Mouse (Mus musculus) gastrocnemius, postnatal 10 days (tissue): ENCODE measurements around the gene Bnip2. TPM values are rescaled to one million over a fixed set of nuclear protein-coding genes. Genes with fewer than 3 reads are reported as not detected.
"Not testable (repeated sequence)": the region's sequence is repeated elsewhere in the genome, so short reads cannot be mapped to it uniquely, and the experiment has no call there.

ENCODE experiments used
- DNase-seq: peaks from one replicate; pipeline ENCODE4 v3.0.0; 2021; ENCODE audit warnings: mixed read lengths
- total RNA-seq, 2 experiments: library from RNA; stranded (reverse); gene quantifications; 2 replicates each; pipeline ENCODE4 v1.2.3; 2021

Bnip2 gene
- total RNA-seq, 2 experiments from 2014 or later = 72.5 to 77.2 TPM

DNA sequence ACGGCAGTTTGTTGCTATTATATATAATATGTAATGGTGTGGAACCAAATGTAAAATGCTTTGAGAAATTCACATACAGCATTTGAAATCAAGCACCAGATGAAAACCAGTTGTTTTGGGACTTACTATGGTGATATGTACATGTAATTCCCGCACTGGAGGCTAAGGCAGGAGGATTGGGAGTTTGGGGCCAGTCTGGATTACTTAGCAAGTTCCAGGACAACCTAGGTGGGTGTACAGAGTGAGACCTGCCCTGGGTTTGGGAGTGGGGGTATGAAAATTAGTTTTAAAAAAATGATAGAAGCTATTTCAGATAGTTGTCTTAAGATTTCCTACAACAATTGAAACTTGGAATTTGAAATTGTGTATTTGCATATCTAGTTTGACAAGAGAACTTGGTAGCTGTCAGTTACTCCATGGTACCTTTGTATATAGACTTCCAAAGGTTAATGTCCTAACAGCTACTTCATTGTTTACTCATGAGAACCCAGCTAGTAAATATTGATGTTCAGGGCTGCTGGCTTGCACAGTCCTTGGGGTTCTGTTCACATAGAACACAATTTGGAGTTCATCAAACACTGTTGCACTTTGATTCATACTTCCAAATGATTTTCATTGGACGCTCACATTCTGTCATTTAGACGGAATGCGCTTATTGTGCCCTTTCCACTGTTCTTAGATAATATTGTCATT lies 21.7 kb downstream of the Bnip2 start:
- DNase-seq = no peak

DNA sequence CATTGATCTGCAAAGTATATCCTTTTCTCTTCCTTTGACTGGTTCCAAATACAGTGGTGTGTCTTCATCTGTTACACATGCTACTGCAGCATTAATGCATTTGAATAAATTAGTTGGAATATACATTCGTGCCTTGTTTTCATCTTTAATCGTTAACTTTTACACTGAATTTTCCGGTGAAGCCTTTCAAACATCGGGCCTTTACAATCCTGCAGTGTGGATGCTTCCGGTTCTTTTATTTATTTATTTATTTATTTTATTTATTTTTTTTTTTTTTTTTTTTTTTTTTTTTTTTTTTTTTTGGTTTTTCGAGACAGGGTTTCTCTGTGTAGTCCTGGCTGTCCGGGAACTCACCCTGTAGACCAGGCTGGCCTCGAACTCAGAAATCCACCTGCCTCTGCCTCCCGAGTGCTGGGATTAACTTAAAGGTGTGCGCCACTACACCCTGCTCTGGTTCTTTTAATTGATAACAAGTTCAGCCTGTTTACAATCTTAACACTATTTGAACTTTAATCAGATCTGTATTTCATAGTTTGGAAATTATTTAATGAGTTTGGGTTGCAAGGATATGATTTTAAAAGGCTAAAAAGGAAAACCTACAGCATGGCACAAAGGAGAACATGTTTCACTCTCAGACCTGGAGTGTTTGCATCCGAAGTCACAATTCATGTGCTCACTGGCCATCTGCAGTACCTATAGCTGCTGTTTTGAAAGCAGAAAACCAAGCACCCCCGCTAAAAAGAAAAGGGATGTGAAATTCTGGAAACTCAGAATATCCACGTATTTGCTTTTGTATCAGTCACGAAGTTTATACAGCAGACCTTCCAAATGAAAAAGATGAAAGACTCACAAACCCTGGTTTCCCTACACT lies 22.5 kb downstream of the Bnip2 start:
- DNase-seq = no peak

GRCm38 (mm10) chr9:70012408-70012901 lies 23.2 kb downstream of the Bnip2 start, which contains the start of gene Gtf2a2:
Gene Gtf2a2, plus strand, starts transcription at chr9:70012550.
- DNase-seq = peak; percentile 95

DNA sequence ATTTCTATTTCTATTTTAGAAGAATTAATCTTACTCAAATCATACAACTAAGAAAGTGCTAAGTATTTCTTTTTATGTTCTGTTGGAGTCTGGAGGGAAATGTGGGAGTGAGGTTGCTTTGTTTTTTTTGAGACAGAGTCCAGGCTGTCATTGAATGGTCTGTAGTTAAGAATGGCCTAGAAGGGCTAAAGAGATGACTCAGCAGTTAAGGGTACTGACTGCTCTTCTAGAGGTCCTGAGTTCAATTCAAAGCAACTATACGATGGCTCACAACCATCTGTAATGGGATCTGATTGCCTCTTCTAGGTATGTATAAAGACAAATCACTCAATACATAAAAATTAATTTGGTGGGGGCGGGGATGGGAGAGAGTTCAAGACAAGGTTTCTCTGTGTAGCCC lies 26.4 kb downstream of the Bnip2 start:
- no peak for DNase-seq

- no peak for DNase-seq
These were observed 29.6 kb downstream of the Bnip2 start for GRCm38 (mm10) chr9:70018879-70019278.

DNA sequence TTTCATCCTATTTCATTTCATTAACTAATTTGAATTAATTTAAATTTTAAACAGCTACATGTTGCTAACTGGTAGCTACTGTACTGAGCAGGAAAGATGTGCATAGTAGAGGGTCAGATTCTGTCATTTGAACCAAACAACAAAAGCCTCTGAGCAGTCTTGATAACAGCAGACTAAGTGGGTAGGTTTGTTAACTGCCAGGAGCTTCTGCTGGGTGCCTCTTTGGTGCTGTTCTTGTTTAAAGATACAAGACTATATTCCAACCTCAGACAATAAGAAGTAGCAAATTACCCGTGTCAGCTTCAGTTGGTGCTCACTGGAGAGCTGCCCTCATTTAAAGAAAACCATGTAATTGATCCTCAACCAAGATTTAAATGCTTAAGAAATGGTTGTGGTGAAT lies 32.3 kb downstream of the Bnip2 start:
- no peak for DNase-seq

DNA sequence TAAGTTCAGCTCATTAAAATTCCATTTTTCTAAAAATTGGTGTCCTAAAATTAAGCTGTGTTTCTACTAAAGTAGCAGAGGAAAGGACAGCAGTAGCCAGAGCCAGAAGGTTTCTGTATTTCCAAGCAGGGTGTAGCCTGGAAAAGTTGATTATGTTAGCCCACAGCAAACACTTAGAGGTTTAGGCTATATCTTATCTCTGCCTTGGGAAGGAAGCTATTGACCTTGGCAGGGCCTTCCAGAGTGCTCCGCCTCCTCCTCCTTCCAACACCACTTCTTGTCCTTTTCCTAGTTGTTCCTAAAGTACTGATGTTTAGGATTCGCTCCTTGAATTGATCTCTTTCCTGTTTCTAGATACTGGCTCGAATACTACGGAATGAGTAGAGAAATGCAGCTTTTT lies 32.8 kb downstream of the Bnip2 start:
- DNase-seq = no peak

DNA sequence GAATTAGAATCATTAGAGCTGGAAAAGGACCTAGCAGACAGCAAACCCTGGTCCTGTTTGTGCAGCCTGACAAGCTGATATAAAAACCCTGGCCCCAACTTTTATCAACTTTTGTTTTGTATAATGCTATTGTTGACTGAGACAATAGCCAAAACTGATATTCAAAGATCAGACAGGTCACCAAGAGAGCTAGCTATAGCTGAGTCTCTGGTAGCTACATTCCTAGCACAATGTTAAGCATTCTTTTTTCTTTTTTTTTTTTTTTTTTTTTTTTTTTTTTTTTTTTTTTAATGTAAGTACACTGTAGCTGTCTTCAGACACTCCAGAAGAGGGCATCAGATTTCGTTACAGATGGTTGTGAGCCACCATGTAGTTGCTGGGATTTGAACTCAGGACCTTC lies 34.3 kb downstream of the Bnip2 start:
- DNase-seq = not testable (repeated sequence)

DNA sequence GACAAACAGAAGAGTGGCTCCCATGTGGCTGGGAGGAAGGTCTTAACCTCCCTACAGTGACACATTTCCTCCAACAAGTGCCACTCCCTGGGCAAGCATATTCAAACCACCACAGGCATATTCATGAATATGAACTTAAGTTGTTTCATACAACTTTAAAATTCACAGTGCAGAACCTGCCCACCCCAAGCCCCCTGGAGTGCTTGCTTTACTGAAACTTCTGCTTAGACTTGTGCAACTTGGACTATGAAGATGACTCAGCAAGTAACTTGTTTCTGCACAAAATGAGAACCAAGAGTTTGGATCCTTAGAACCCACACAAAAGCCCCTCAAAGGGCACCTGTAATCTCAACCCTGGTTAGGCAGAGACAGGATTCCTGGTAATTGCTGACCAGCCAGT lies 35.4 kb downstream of the Bnip2 start:
- DNase-seq = no peak

DNA sequence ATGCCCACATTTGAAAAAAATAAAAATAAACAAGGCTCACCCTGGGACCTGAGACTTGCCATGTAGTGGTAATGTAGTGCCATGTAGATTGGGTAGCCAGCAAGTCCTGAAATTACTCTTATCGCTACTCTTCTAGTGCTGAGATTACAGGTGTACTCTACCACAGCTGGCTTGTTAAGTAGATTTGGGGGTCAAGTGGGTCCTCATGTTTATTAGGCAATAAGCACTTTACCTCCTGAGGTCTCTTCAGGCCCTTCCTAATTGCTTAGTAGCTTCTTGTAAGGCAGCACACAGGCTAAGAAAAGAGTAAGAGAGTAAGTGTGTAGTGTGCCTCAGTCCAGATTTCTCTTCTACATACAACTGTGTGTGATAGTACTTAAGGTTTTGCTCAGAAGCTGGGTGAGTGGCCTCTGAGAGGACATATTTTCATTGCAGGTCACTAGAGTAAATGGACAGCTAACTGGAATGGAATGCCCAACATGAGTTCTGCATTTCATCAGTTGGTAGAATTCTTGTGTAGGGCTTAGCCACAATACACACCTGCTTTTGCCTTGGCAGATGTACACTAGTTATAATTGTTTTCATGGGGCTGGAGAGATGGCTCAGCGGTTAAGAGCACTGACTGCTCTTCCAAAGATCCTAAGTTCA lies 36.2 kb downstream of the Bnip2 start:
- no peak for DNase-seq

GRCm38 (mm10) chr9:70032167-70032566 lies 42.9 kb downstream of the Bnip2 start:
- no peak for DNase-seq

DNA sequence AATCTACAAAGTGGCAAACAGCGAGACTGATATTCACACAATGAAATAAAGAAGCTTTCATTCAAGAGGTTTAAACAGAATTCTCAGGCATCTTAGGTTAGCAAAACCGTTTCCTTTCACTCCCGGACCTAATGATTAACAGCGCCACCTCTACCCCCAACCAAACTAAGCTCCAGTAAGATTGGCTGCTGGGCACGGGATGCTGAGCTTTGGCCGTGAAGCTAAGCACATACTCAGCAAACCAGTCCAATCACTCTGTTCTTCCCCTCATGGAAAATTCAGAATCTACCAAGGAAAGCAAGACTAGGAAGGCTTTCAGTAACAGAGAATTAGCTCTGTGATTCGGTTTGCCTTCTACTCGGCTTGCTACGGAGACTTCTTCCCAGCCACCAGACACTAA lies 43.8 kb downstream of the Bnip2 start:
- no peak for DNase-seq

GRCm38 (mm10) chr9:70034702-70035101 lies 45.4 kb downstream of the Bnip2 start:
- no peak for DNase-seq

GRCm38 (mm10) chr9:70036646-70037045 lies 47.4 kb downstream of the Bnip2 start:
- DNase-seq = no peak

DNA sequence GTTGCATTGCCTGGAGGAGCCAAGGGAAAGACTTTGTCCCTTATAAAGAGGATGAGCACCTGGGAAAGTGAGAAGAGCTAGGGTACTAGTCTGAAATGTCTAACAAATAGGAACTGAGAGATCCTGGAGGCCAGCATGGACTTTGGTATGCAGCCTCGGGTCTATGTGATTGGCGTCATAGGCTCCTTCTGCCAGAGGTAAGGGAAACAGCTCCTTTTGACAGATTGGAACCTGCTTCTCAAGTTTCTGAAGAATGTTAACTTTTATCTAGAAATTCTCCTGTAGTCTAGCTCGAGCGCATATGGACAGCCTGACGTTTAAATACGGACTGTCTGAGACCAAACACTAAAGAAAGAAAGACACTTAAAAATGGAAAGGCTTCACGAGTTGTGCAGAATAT lies 48.7 kb downstream of the Bnip2 start, which contains the start of gene Gcnt3:
Gcnt3 (minus strand) TSS at position 101 of the 400 bp plus-strand sequence.
- no peak for DNase-seq

DNA sequence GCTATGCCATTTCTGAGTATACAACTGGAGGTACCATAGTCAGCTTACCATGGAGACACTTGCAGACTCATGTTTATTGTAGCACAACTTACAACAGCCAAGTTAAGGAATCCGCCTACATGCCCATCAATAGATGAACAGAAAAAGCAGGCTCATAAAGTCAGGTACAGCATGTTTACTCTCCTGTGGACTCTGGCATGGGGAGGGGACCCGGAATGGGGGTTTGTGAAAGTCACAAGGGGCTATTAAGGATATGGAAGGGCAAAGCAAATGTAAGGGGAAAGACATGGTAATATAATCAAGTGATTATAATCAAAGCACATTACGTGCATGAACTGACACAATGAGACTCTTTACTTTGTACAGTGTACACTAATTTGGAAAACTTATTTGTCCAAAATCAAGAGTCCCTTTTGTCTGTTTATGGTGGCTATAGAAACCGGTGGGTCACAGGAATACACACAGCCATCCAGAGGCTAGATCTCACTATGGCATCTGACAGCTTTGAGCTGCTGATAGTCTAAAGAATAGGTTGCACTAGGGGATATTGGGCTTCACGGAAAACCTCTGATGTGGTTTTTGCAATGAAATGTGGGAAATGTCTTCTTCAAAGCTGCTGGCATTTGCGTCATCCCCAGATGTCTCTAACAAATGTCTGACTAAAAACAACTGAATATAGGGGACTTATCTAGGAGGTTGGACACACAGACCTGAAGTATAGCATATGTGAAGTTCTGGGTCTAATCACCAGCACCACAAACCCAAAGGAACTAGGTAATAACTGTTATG lies 50.5 kb downstream of the Bnip2 start:
- no peak for DNase-seq

DNA sequence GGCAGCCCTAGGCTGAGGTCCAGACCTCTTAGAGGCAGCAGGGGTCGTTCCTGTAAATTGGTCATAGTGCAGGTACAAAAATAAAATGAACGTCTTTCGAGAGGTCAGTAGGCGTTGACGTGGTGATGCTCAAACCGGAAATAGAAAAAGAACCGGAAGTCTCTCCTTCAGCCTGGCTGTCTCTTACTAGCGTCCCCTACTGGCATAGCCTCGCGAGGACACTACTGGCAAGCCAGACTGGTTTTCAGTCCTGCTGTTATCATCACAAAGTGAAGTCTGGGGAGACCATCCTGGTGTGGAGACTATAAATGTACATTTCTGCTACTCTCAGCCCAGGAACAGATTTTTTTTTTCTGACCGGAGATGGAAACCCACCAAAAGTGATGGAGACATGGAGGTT lies 51.3 kb downstream of the Bnip2 start:
- no peak for DNase-seq

- no peak for DNase-seq
These were observed 52.9 kb downstream of the Bnip2 start for GRCm38 (mm10) chr9:70042137-70042536.

GRCm38 (mm10) chr9:70042935-70043334 lies 53.7 kb downstream of the Bnip2 start:
- no peak for DNase-seq

DNA sequence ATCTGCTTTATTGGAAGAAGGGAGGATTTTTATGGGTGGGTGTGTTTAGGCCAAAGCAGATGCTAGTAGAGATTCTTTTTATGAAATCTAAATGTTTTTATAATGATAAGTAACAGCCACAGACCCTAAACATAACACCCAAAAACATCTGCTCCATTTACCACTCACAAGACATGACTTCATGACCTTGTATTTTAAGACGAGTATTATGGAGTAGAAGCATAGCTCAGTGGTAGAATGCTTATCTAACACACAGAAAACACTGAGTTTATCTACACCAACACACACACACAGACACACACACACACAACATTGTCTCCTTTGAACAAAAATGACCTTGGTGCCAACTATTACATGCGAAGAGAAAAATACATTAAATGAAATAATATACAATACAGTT lies 55.6 kb downstream of the Bnip2 start:
- no peak for DNase-seq

DNA sequence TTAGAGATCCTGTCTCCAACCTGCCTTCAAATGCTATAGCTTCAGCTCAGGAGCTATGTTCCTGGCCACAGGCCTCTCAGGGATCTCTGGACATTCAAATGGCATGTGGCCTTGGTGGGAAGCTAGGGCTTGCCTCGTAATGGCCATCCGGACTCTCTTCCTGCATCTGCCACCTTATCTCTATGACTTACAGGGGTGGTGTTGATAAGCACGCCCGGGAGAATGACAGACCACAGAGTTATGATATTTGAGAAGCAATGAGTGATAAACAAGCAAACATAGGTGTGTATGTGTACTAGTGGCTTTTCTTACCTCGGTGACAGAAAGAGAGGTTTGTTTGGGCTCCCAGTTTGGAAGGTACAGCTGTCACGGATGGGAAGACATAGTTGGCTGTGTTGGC lies 57.0 kb downstream of the Bnip2 start:
- no peak for DNase-seq

GRCm38 (mm10) chr9:70047839-70048238 lies 58.6 kb downstream of the Bnip2 start:
- no peak for DNase-seq
